Mouse (Mus musculus) C2C12 (cell line): ENCODE data around the gene Ccl6.

ENCODE experiments used
- CEBPB ChIP-seq: IDR thresholded peaks from one replicate; pipeline ENCODE4 v1.6.1; 2011; ENCODE audit warnings: low read depth, mild to moderate bottlenecking, control low read depth, moderate library complexity
- CTCF ChIP-seq: IDR thresholded peaks from one replicate; pipeline ENCODE4 v1.5.1; 2011; ENCODE audit not compliant: control insufficient read depth, insufficient read depth, insufficient read length
- FOSL1 ChIP-seq: IDR thresholded peaks from one replicate; pipeline ENCODE4 v1.8.0; 2011; ENCODE audit warnings: mild to moderate bottlenecking, low read length; ENCODE audit not compliant: poor library complexity, insufficient read depth, severe bottlenecking
- MAX ChIP-seq: IDR thresholded peaks from one replicate; pipeline ENCODE4 v1.6.1; 2011; ENCODE audit warnings: mild to moderate bottlenecking, control low read depth
- MYOG ChIP-seq: IDR thresholded peaks from one replicate; pipeline ENCODE4 v1.6.1; 2011; ENCODE audit not compliant: control insufficient read depth, insufficient read length; ENCODE audit errors: extremely low read depth

- TF ChIP-seq CTCF = no peak
- peak; percentile 39 for TF ChIP-seq CEBPB
- TF ChIP-seq MAX = no peak
- TF ChIP-seq MYOG = no peak
- no peak for TF ChIP-seq FOSL1
Observed at GRCm38 (mm10) chr11:83583450-83583754, 9.5 kb downstream of the Ccl6 start.
